ENCODE assay signal across 8 mouse cellular contexts in the genomic region with DNA sequence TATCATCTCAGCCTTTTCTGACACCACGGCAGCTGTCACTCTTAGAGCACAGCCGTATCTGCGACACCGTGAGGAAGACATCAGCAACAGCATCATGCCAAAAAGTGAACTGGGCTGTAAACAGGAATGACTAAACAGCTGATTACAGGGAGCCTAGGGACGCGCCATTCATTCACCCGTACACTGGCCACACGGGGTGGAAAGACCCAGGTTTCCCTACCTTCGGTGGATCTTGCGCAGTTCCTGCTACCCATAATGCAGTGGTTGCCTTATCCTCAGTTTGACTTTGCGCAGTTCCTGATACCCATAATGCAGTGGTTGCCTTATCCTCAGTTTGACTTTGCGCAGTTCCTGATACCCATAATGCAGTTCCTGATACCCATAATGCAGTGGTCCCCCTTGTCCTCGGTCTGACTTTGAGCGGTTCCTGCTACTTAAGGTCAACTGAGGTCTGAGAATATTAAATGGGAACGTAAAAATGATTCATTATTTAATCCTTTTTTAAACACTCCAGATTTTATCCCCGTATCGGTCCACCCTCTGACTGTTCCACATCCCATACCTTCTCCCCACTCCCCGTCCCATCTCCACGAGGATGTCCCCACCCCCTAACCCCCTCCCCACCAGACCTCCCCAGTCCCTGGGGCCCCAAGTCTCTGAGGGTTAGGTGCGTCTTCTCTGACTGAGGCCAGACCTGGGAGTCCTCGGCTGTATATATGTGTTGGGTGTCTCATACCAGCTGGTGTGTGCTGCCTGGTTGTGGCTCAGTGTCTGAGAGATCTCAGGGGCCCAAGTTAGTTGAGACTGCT.
A peak's percentile ranks its signal among the peaks of the same experiment; 100 is the strongest.
DNase-seq lines count a peak whose midpoint lies in the region; ATAC-seq lines count a peak whose summit lies in the region.

No protein-coding gene starts in this region.

- H3K36me3 ChIP-seq in kidney, embryonic 16.5 days (ENCODE audit: insufficient read depth, low read length): no peaks in the 10 kb centered on the region
- no peaks in the 10 kb centered on the region for H3K36me3 ChIP-seq in forebrain, embryonic 10.5 days (replicated peaks)
- H3K36me3 ChIP-seq in intestine, embryonic 15.5 days: no peaks in the 10 kb centered on the region
- no peaks in the 10 kb centered on the region for H3K36me3 ChIP-seq in midbrain, embryonic 11.5 days (ENCODE audit: control insufficient read depth, insufficient read depth, low read length)

- no peak overlapping the region for H3K27ac ChIP-seq in kidney, embryonic 16.5 days (ENCODE audit: low read length)
- H3K27ac ChIP-seq in forebrain, embryonic 10.5 days: peak overlapping the region; percentile 65
- H3K27ac ChIP-seq in intestine, embryonic 15.5 days: no peak overlapping the region
- H3K27ac ChIP-seq in midbrain, embryonic 11.5 days (ENCODE audit: low read depth, low read length): no peak overlapping the region

- 0 out of 2 replicates have a peak, but pooled peaks have one; percentile 16 for ATAC-seq in kidney, embryonic 16.5 days (ENCODE audit: low FRiP score, low TSS enrichment)
- peak; percentile 69 for ATAC-seq in intestine, embryonic 15.5 days
- ATAC-seq in midbrain, embryonic 11.5 days (ENCODE audit: low FRiP score): peak; percentile 76

- H3K9ac ChIP-seq in kidney, embryonic 16.5 days (replicated peaks; ENCODE audit: low read length): peak overlapping the region; percentile 32; the same call in 1 of the 2 replicates
- 0 out of 2 replicates have a peak overlapping the region, but pooled peaks have one; percentile 21 for H3K9ac ChIP-seq in intestine, embryonic 15.5 days
- peak overlapping the region; percentile 27; the same call in 1 of the 2 replicates for H3K9ac ChIP-seq in midbrain, embryonic 11.5 days (ENCODE audit: low read length)

- peak overlapping the region; percentile 34 for H3K4me3 ChIP-seq in kidney, embryonic 16.5 days (ENCODE audit: low read length)
- H3K4me3 ChIP-seq in forebrain, embryonic 10.5 days: peak overlapping the region; percentile 44
- H3K4me3 ChIP-seq in intestine, embryonic 15.5 days (replicated peaks): peak overlapping the region; percentile 23
- H3K4me3 ChIP-seq in midbrain, embryonic 11.5 days (ENCODE audit: low read depth, low read length): peak overlapping the region; percentile 27

- H3K4me1 ChIP-seq in kidney, embryonic 16.5 days (ENCODE audit: insufficient read depth, low read length): peaks cover 21% of the 10 kb centered on the region
- H3K4me1 ChIP-seq in forebrain, embryonic 10.5 days: peaks cover 38% of the 10 kb centered on the region
- H3K4me1 ChIP-seq in intestine, embryonic 15.5 days (replicated peaks): peaks cover 12% of the 10 kb centered on the region; the same call in 1 of the 2 replicates
- H3K4me1 ChIP-seq in midbrain, embryonic 11.5 days (ENCODE audit: control insufficient read depth, insufficient read depth, low read length): peaks cover 6% of the 10 kb centered on the region

- no peaks in the 10 kb centered on the region for H3K9me3 ChIP-seq in kidney, embryonic 16.5 days (ENCODE audit: low read length)
- no peaks in the 10 kb centered on the region for H3K9me3 ChIP-seq in forebrain, embryonic 10.5 days
- no peaks in the 10 kb centered on the region for H3K9me3 ChIP-seq in intestine, embryonic 15.5 days
- no peaks in the 10 kb centered on the region for H3K9me3 ChIP-seq in midbrain, embryonic 11.5 days (ENCODE audit: control insufficient read depth, low read length)

- no peaks in the 10 kb centered on the region for H3K27me3 ChIP-seq in kidney, embryonic 16.5 days (ENCODE audit: insufficient read depth, low read length)
- H3K27me3 ChIP-seq in forebrain, embryonic 10.5 days (ENCODE audit: poor library complexity, severe bottlenecking): no peaks in the 10 kb centered on the region
- H3K27me3 ChIP-seq in intestine, embryonic 15.5 days (replicated peaks): no peaks in the 10 kb centered on the region
- no peaks in the 10 kb centered on the region for H3K27me3 ChIP-seq in midbrain, embryonic 11.5 days (ENCODE audit: control insufficient read depth, insufficient read depth, low read length)

- WGBS in kidney, embryonic 16.5 days: 57% methylated on average over 21 of the region's 21 CpGs
- WGBS in forebrain, embryonic 10.5 days: 64% methylated on average over 21 of the region's 21 CpGs
- 62% methylated on average over 21 of the region's 21 CpGs for WGBS in intestine, embryonic 15.5 days
- WGBS in midbrain, embryonic 11.5 days: 63% methylated on average over 21 of the region's 21 CpGs

- DNase-seq in kidney, postnatal 4 days: no peak
- peak; percentile 74 for DNase-seq in brain, adult 2 months (ENCODE audit: low read depth, low spot score)
- DNase-seq in forebrain, embryonic 10.5 days (ENCODE audit: extremely low spot score, low spot score): no peak
- DNase-seq in midbrain, embryonic 11.5 days (ENCODE audit: low spot score, missing footprints): no peak
- no peak for DNase-seq in urinary bladder, postnatal 10 days (ENCODE audit: low spot score)
- DNase-seq in ovary, postnatal 14 days (ENCODE audit: low spot score): no peak

- H3K4me2 ChIP-seq in kidney, embryonic 16.5 days (replicated peaks; ENCODE audit: low read depth, low read length): peak overlapping the region; percentile 40
- peak overlapping the region; percentile 46 for H3K4me2 ChIP-seq in intestine, embryonic 15.5 days (replicated peaks)
- H3K4me2 ChIP-seq in midbrain, embryonic 11.5 days: peak overlapping the region; percentile 40

Comparison
In these comparisons a context has a peak if more than half of its experiments do, and no peak if none do; other contexts are left out.
1. ATAC-seq: peak in every context shown above with its lines; median percentile 76 in midbrain, embryonic 11.5 days; 69 in intestine, embryonic 15.5 days; 16 in kidney, embryonic 16.5 days.